Mouse (Mus musculus) mouse embryonic stem cell (cell line): ENCODE measurements around the gene Gm20388.

Source experiments
- in situ Hi-C, 2 experiments: fragments of 300-500 bp; cut with MboI; formaldehyde crosslinking; loops; 1 replicate in 1 of 2; 3 replicates in 1 of 2; pipeline ENCODE4 v1.14.3; 2019 to 2020; ENCODE audit warnings: low sequenced_read_pairs in 2 of 2, low pct_unique_long_range_greater_than_20kb in 1 of 2, mixed read lengths in 1 of 2; ENCODE audit not compliant: unreplicated experiment in 1 of 2

Gm20388 gene

DNA sequence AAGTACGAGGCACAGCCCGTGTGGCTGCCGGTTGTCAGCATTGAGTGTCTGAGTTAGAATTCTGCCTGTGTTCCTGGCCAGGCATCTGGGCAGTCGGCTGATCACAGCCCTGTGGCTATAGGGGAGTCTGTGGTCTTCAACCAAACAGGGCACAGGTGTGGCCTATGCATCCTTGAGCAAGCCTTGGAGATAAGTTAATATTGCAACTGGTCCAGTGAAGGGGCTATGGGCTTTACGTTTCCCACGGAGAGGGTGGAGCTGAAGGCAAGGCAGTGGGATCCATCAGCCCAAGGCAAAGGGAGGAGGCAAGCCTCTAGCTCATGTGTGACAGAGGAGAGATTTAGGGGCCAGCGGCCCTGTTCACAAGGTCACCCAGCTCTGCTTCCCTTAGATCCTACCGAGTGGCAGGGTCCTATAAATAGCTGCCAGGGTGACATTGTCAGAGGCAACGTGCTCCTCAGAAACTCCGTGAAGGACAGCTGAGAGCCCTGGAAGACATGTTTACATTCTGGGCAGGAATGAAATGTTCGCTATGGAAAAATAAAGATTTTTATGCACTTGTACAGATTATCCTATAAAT is 4229.7 kb downstream of the Gm20388 start:
- in situ Hi-C loops, result no loop called here

DNA sequence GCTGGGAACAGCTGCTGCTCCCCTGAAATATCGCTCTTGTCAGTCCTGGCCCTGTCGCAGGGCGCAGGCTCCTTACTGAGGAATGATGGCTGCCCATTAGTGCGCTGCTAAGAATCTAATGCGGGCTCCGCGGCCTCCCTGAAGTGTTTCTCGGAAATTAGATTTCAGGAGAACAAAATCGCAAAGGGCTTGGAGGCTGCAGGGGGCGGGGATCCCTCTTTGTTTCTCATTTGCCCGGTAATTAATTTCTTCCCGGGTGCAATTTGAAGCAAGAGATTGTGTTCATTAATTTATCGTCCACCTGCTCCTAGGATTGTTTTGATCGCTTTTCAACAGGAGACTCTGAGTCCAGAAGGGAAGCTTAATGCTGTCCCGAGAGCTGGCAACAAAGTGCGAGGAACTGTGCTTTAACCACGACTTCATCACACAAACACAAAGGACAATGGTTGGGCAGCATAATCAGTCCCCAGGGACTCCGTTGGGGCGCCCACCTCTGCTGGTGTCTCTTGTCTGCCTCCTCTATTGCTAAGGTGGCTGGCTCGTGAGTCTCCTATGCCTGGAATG is 4230.3 kb downstream of the Gm20388 start:
- in situ Hi-C loops, result no loop called here

- in situ Hi-C loops, result no loop called here
Measured at GRCm38 (mm10) chr8:124141681-124142391, 4231.2 kb downstream of the Gm20388 start.

GRCm38 (mm10) chr8:124143003-124143402 is 4232.4 kb downstream of the Gm20388 start:
- in situ Hi-C loops, result no loop called here

DNA sequence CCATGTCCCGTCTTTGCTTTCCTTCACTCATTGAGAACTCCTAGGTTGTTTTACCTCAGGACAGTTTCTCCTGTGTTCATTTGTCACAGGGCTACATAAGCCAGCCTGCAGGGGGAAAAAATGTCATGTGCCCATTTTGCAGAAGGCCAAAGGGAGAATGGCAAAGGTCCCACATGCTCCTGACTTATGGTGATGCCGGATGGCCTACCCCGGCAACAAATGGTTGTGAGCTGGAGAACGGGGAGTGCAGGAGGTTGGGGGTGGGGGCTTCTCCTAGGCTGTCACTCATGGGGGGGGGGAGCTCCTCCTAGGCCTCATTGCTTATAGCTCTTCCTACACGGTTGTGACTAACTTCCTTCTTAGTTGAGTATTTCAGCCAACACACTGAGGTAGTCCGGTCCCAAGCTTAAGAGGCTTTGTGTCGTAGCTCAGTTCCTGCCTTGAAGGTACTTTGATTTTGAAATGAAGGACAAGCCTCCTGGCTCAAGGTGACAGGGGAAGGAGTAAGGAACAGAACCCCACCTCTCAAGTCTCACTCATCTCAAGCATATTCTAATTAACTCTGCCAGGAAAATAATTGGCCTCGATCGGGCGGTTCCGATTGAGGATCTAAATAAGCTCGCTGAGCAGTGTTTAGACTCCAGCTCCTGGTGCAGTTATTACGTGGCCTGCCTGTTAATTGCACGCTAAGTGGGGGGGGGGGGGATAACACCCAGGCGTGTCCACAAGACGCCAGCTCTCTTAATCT is 4233.4 kb downstream of the Gm20388 start:
- in situ Hi-C loops, result no loop called here

DNA sequence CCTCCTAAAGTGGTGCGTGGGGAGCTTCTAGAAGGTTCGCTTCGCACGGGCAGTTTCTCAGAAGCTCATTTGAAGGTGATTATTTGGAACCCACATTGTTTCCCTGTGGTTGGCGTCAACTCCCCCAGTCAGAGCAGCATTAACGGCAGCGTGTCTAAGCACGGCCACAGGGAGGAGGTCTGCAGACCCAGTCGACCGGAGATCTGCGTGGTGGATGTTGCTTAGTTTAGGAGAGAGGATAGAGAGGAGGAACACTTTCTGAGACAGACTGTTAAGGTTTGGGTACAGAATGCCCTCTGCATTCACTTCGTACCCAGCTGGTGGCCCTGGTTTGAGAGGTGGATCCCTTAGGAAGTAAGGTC is 4234.0 kb downstream of the Gm20388 start:
- in situ Hi-C loops, result no loop called here

- in situ Hi-C loops, result no loop called here
Measured at GRCm38 (mm10) chr8:124146286-124146685, 4235.6 kb downstream of the Gm20388 start.

GRCm38 (mm10) chr8:124150009-124150408 is 4239.4 kb downstream of the Gm20388 start:
- in situ Hi-C loops, result no loop called here

GRCm38 (mm10) chr8:124150536-124150935 is 4239.9 kb downstream of the Gm20388 start:
- in situ Hi-C loops, result no loop called here

DNA sequence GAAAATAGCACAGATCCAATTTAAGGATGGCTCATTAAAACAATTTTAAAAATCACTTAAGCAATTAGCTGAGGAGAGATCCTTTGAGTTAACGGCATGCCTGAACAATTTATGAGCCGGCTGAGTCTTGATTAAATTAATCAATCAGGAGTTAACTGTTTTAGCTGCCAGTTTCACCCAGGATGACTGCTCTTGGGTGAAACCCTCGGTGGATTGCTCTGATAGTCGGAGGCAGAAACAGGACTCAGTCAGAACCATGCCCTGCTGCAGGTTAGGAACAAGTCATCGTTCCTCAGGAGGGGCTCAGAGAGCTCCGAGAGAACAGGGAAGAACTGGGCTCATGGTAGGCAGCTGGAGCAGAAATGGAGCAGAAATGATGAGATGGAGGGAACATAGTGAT is 4241.2 kb downstream of the Gm20388 start:
- in situ Hi-C loops, result no loop called here

GRCm38 (mm10) chr8:124152771-124153170 is 4242.1 kb downstream of the Gm20388 start:
- in situ Hi-C loops, result no loop called here

GRCm38 (mm10) chr8:124156324-124156723 is 4245.7 kb downstream of the Gm20388 start:
- in situ Hi-C loops, result no loop called here

- in situ Hi-C loops, result no loop called here
Measured at GRCm38 (mm10) chr8:124161683-124162082, 4251.0 kb downstream of the Gm20388 start.

DNA sequence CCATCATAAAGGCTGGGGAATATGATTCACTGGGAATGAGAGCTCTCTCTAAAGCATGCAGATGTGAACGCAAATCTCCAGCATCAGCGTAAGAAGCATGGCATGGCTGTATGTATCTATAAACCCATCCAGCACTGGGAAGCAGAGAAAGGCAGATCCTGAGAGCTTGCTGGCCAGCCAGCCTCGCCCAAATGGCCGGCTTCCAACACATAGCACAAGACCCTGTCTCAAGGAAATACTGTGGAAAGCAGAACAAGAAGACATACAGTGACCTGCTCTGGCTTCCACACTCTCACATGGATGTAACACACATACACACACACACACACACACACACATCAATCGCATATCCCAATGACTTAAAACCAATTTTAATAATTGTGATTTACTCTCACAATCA is 4252.6 kb downstream of the Gm20388 start:
- in situ Hi-C loops, result no loop called here

DNA sequence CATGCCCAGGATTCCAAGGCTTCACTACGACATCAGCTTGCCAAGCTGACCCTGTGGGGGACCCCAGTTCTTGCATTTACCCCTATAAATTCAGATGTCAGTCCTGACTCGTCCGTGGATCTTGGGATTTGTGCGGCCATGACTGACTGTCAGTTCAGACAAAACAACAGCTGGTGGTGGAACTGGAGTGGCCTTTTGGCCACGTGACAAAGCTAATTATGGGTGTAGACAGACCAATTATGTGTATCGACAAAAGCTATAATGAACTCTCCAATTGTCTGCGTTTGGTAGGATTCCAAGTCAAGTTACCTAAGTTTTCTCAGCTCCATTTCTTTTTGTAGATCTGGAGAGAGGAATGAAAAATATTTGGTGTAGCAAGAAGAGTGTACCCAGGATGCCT is 4259.1 kb downstream of the Gm20388 start:
- in situ Hi-C loops, result no loop called here

DNA sequence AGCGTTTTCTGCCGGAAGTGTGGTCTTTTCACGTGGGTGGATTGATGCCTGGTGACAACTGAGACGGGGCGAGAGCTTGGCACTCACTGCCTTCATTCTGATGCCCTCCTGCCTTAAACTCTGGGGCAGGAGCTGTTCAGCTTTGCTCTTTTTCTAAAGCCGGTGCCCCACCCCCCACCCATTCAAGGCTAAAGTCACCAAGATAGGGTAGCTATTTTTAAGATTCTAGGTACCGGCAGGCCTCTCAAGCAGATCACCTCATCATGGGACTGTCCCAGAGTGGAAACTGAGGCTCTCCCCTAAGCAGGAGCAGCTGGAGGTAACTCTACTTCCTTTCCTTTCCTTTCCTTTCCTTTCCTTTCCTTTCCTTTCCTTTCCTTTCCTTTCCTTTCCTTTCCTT is 4260.0 kb downstream of the Gm20388 start:
- in situ Hi-C loops, result no loop called here

GRCm38 (mm10) chr8:124171557-124172528 is 4261.2 kb downstream of the Gm20388 start:
- in situ Hi-C loops, result no loop called here

DNA sequence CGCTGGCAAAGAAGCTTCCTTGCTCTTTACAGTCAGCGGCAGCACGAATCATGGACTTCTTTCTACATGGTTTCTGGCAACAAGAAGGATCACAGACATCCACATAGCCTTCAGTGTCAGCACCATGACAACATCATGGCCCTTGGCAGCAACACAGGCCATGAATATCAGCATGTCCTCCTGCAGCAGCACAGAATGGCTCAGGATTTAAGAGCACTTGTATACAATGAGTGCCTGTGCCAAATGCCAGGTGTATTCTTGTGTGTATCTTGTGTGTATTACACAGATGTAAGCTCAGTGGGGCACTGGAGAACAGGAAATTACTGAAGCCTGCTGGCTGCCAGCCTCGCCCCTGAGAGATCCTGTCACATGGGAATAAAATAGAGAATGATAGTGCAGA is 4263.0 kb downstream of the Gm20388 start:
- in situ Hi-C loops, result no loop called here
